Mouse (Mus musculus) bone marrow macrophage, adult 2 months (primary cell): ENCODE measurements around the gene Olfr70.

ENCODE experiments used
- CTCF ChIP-seq: IDR thresholded peaks from 2 replicates; pipeline ENCODE4 v1.5.1; 2012; ENCODE audit warnings: low read depth, mild to moderate bottlenecking, low read length, moderate library complexity
- POLR2A ChIP-seq: IDR thresholded peaks from 2 replicates; pipeline ENCODE4 v1.6.1; 2012; ENCODE audit warnings: mild to moderate bottlenecking, low read depth, low read length, borderline replicate concordance

DNA sequence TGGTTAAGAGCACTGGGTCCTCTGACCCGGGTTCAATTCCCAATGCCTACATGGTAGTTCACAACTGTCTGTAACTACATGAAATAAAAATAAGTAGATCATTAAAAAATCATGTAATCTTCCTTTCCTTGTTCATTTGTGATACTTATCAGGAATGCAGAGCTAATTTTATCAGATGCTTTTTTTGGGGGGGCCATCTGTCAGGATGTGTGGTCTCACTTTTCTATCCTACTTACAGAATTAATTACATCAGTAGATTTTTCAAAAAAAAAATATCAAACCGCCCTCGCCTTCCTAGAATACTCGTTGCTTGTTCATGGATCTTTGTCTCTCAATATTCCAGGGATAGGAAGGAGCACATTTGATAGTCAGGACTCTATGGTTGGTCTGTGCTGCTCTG is 21.6 kb upstream of the Olfr70 start:
- no peak for TF ChIP-seq CTCF
- TF ChIP-seq POLR2A: no peak
